In the genomic region with DNA sequence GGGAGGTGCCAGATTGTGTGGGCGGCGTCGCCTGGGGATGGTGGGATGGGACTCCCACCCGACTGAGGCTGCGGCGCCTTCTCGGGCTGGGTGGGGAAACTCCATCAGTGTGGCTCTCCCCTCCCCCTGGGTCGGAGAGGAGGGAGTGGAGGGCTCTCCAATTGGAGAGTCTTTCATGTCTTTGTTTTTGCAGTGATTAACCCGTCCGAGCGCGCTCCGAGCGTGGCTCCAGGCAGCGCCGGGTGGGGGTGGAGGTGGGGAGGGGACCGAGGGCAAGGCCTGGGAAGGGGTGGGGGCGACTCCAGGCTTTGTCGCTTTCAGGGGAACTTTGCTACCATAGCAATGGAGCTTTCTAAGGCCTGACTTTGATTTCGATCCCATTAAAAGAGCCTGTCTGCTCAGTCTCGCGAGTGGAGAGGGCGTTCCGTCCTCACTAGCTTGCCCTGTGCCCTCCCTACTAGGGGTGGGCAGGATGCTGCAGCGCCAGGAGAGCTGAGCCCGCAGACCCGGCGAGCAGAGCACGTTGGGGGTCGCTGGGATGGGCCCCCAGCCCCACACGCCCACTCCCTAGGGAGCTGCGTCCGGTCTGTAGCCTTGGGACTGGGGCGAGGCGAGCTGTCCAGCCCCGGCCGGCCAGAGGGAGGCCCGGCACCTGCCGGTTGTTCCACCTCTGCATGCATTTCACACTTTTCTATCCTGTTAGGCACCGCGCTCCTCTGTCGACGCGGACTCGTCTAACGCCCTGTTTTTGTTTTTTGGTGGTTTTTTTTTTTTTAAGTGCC, we compare ENCODE assay signal across 10 mouse cellular contexts. TPM values are rescaled to one million over a fixed set of nuclear protein-coding genes. Genes with fewer than 3 reads are reported as not detected.
DNase-seq lines count a peak whose midpoint lies in the region; ATAC-seq and TF ChIP-seq lines count a peak whose summit lies in the region.
"Had no signal": no experiment of that assay in that cellular context is flagged by ENCODE, and none has a peak within 500 bp of the region (broad histone marks: within the 10 kb centered on the region; RNA-seq: fewer than 3 reads in every experiment).

No protein-coding gene starts in this region.

- peak overlapping the region; percentile 71 for H3K4me2 ChIP-seq in kidney, embryonic 14.5 days (replicated peaks; ENCODE audit: low read depth, low read length)
- H3K4me2 ChIP-seq in liver, embryonic 15.5 days, result peak overlapping the region; percentile 20

- peak overlapping the region; percentile 19; the same call in 1 of the 2 replicates for H3K27ac ChIP-seq in kidney, embryonic 14.5 days (ENCODE audit: low read depth, low read length)
- no peak overlapping the region for H3K27ac ChIP-seq in kidney, adult 2 months (ENCODE audit: insufficient read depth, low read depth, low read length)
- H3K27ac ChIP-seq in liver, embryonic 15.5 days (replicated peaks), result no peak overlapping the region

- no peaks in the 10 kb centered on the region for H3K36me3 ChIP-seq in kidney, embryonic 14.5 days (ENCODE audit: control insufficient read depth, insufficient read depth, low read length)
- H3K36me3 ChIP-seq in kidney, adult 2 months (ENCODE audit: control insufficient read depth, insufficient read depth, low read length), result no peaks in the 10 kb centered on the region
- H3K36me3 ChIP-seq in liver, embryonic 15.5 days (replicated peaks), result no peaks in the 10 kb centered on the region

- no peak for TF ChIP-seq CTCF in kidney, adult 2 months (conservative IDR thresholded peaks at IDR 0.05; ENCODE audit: insufficient read depth, insufficient read length, low read depth, low read length)

- peak overlapping the region; percentile 39 for H3K4me3 ChIP-seq in kidney, embryonic 14.5 days (ENCODE audit: low read length)
- H3K4me3 ChIP-seq in kidney, adult 2 months (ENCODE audit: insufficient read depth, low read depth, low read length), result no peak overlapping the region
- 0 out of 2 replicates have a peak overlapping the region, but pooled peaks have one; percentile 15 for H3K4me3 ChIP-seq in liver, embryonic 15.5 days (replicated peaks)

- no peaks in the 10 kb centered on the region for H3K9me3 ChIP-seq in kidney, embryonic 14.5 days (ENCODE audit: control insufficient read depth, low read length)
- H3K9me3 ChIP-seq in liver, embryonic 15.5 days (replicated peaks), result no peaks in the 10 kb centered on the region

- TF ChIP-seq POLR2A in kidney, adult 2 months (IDR thresholded peaks at IDR 0.05; ENCODE audit: low read depth, low read length), result no peak

- peaks cover 30% of the 10 kb centered on the region for H3K27me3 ChIP-seq in kidney, embryonic 14.5 days (ENCODE audit: control insufficient read depth, insufficient read depth, low read length)
- H3K27me3 ChIP-seq in kidney, adult 2 months (replicated peaks; ENCODE audit: control insufficient read depth, insufficient read depth, low read length), result no peaks in the 10 kb centered on the region
- H3K27me3 ChIP-seq in liver, embryonic 15.5 days, result peaks cover 77% of the 10 kb centered on the region

- H3K9ac ChIP-seq in kidney, embryonic 14.5 days (ENCODE audit: low read depth, low read length), result peak overlapping the region; percentile 59
- no peak overlapping the region for H3K9ac ChIP-seq in liver, embryonic 15.5 days

- H3K4me1 ChIP-seq in kidney, embryonic 14.5 days (ENCODE audit: control insufficient read depth, insufficient read depth, low read length), result peaks cover 15% of the 10 kb centered on the region
- no peaks in the 10 kb centered on the region for H3K4me1 ChIP-seq in kidney, adult 2 months (ENCODE audit: control insufficient read depth, insufficient read depth, low read length)
- H3K4me1 ChIP-seq in liver, embryonic 15.5 days (replicated peaks), result no peaks in the 10 kb centered on the region

- ATAC-seq in kidney, embryonic 14.5 days (ENCODE audit: low FRiP score, low TSS enrichment), result peak; percentile 67
- ATAC-seq in liver, embryonic 15.5 days (ENCODE audit: insufficient read depth), result no peak

- WGBS in kidney, embryonic 14.5 days, result 1% methylated on average over 46 of the region's 46 CpGs
- WGBS in kidney, adult 2 months, result 2% methylated on average over 46 of the region's 46 CpGs
- 3% methylated on average over 46 of the region's 46 CpGs for WGBS in liver, embryonic 15.5 days (ENCODE audit: insufficient replicate concordance)

- no peak for DNase-seq in kidney, adult 2 months
- DNase-seq in ZHBTc4 (ENCODE audit: low read depth, low spot score), result peak; percentile 92
- peak; percentile 50 for DNase-seq in forelimb bud, embryonic 11.5 days (ENCODE audit: low read depth, low spot score)
- DNase-seq in adrenal gland, postnatal 10 days, result no peak
- DNase-seq in spleen, postnatal 4 days (ENCODE audit: low spot score in 2 of 2), result no peak
- DNase-seq in urinary bladder, postnatal 4 days (ENCODE audit: low spot score in 2 of 2), result no peak

RNA-seq across cellular contexts. Expression of gene Neurog1, which starts 30.6 kb away (rescaled TPM):
- not detected in 2 replicates for polyA plus RNA-seq in kidney, embryonic 14.5 days (2014; fragmentation: Nextera tagmentation; extraction: Ambion mirVana)
- not detected in 2 replicates for polyA plus RNA-seq in kidney, adult 2 months (2012; rRNA removed)
- polyA plus RNA-seq in liver, embryonic 15.5 days (2015; fragmentation: Nextera tagmentation; extraction: Ambion mirVana), result not detected in 2 replicates
- not detected for total RNA-seq in adrenal gland, postnatal 10 days (2021)
- total RNA-seq: heart, postnatal 10 days had no signal
- polyA plus RNA-seq: small intestine, adult 2 months had no signal

RNA-seq across cellular contexts. Expression of gene Tifab, which starts 42.6 kb away (rescaled TPM):
- polyA plus RNA-seq in kidney, embryonic 14.5 days (2014; fragmentation: Nextera tagmentation; extraction: Ambion mirVana), result 0.66 and 1.0 TPM in 2 replicates
- polyA plus RNA-seq in kidney, adult 2 months (2012; rRNA removed), result 2.4 and 2.8 TPM in 2 replicates
- polyA plus RNA-seq in liver, embryonic 15.5 days (2015; fragmentation: Nextera tagmentation; extraction: Ambion mirVana), result 8.3 and 8.9 TPM in 2 replicates
- total RNA-seq in adrenal gland, postnatal 10 days (2021), result 1 to 10 TPM; 1.8 TPM

Comparison
In these comparisons a context has a peak if more than half of its experiments do, and no peak if none do; other contexts are left out.
1. DNase-seq: peak in ZHBTc4 (single experiment) and forelimb bud, embryonic 11.5 days (single experiment); none in kidney, adult 2 months (single experiment), adrenal gland, postnatal 10 days (single experiment), spleen, postnatal 4 days (0 of 2) and urinary bladder, postnatal 4 days (0 of 2).